Mouse (Mus musculus) gastrocnemius, postnatal 14 days (tissue): Measurements from ENCODE around the gene Optc. TPM values are rescaled to one million over a fixed set of nuclear protein-coding genes. Genes with fewer than 3 reads are reported as not detected.

Experiments
- DNase-seq: peaks from one replicate; pipeline ENCODE4 v3.0.0; 2021; ENCODE audit warnings: mixed read lengths
- intact Hi-C: fragments of 180-260 bp; cut with DNase I; formaldehyde crosslinking; loops from one replicate; pipeline ENCODE4 v1.15.1; 2025; ENCODE audit warnings: low total_unique reads
- total RNA-seq, 2 experiments: library from RNA; stranded (reverse); gene quantifications; 2 replicates each; pipeline ENCODE4 v1.2.3; 2021

The Optc gene
- total RNA-seq, 2 experiments from 2014 or later = 0.18 TPM

- DNase-seq = no peak
- intact Hi-C loops = loop anchor here (10.0 kb wide), 1 partner anchor 53 kb away; no protein-coding TSS in a partner anchor
These were observed 20.1 kb downstream of the Optc start for GRCm38 (mm10) chr1:133887538-133888250.

- no peak for DNase-seq
These were observed 20.8 kb downstream of the Optc start for GRCm38 (mm10) chr1:133887044-133887443.

GRCm38 (mm10) chr1:133886431-133886830 lies 21.4 kb downstream of the Optc start:
- intact Hi-C loops = loop anchor here (10.0 kb wide), 1 partner anchor 52 kb away; no protein-coding TSS in a partner anchor
- no peak for DNase-seq

More at GRCm38 (mm10) chr1:133887044-133887443, 20.8 kb downstream of the Optc start:
- intact Hi-C loops = loop anchor here (10.0 kb wide), 1 partner anchor 52 kb away; no protein-coding TSS in a partner anchor

DNA sequence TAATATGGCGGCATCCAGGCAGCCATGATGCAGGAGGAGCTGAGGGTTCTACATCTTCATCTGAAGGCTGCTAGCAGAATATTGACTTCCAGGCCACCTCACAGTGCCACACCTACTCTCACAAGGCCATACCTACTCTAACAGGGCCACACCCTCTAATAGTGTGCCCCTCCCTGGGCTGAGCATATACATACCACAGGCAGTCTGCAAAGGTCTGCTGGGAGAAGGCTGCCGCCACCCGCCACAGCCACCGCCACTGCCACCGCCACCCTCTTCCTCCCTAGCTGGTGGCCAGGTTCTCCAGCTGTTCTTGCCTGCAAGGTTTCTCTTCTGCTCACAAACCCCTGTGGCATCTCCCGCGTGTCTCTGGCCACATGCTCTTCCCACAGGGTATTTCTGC lies 22.0 kb downstream of the Optc start:
- DNase-seq = no peak
- intact Hi-C loops = loop anchor here (10.0 kb wide), 1 partner anchor 51 kb away; no protein-coding TSS in a partner anchor

- no peak for DNase-seq
- intact Hi-C loops = loop anchor here (10.0 kb wide), 1 partner anchor 50 kb away; no protein-coding TSS in a partner anchor
These were observed 23.1 kb downstream of the Optc start for GRCm38 (mm10) chr1:133884746-133885145.

DNA sequence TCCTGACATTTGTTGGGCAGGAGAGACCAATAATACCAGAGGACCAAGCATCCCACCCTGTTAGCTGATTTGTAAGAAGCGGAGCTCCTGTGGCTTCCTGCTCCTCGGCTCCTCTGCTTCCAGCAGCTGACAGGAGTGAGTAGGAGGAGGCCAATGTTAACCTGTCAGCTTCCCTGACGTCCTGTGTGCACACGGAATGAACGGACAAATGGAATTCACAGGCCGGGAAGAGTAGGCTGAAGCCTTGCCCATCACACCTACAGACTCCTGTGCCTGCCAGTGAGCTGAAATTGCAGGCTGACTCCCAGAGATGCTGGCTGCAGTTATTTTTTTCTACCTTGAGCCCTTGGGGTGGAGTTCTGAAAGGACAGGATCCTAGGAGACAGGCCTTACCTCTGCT lies 23.7 kb downstream of the Optc start:
- no peak for DNase-seq
- intact Hi-C loops = loop anchor here (10.0 kb wide), 1 partner anchor 49 kb away; no protein-coding TSS in a partner anchor

- intact Hi-C loops = loop anchor here (10.0 kb wide), 1 partner anchor 48 kb away; no protein-coding TSS in a partner anchor
- DNase-seq = no peak
These were observed 25.2 kb downstream of the Optc start for GRCm38 (mm10) chr1:133882283-133883217.

DNA sequence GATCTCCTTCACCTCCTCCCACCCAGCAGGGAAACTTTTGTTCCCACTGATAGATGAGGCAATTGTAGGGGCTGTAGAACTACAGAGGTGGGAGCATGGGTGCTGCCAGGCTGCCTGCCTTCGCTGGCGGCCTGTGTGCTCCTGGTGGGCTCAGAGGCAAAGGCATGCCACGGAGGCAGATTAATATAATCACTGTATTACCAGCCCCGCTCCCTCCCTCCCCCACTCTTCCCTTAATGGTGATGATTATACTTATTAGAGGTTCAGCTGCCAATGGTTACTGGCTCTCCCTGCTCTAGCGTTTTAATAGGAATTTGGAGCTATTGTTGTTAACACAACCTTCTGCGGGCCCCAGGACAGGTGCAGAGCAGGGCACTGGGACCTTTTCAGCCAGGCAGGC lies 26.0 kb downstream of the Optc start:
- DNase-seq = no peak
- intact Hi-C loops = loop anchor here (10.0 kb wide), 1 partner anchor 47 kb away; no protein-coding TSS in a partner anchor

- intact Hi-C loops = no loop called here
- DNase-seq = no peak
These were observed 28.9 kb downstream of the Optc start for GRCm38 (mm10) chr1:133878825-133879423.

DNA sequence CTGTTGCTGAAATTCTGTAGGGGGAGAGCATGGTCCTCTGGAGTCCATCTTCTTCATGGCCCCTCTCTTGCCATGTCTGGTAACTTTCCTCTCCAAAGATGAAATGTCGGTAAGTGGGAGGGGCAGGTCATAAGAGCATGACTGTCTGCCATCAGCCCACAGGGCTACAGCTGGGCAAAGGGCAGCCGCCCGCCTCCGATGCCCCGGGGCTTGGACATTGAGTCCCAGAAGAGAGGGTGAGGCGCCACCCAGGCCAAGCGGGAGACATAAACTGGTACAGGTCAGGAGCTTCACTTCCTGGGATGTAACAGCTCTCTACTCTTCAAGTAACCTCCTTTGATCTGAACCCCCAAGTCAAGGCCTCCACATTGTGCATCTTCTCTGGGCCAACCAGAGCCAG lies 30.9 kb downstream of the Optc start:
- intact Hi-C loops = no loop called here

GRCm38 (mm10) chr1:133873086-133873813 lies 34.5 kb downstream of the Optc start:
- intact Hi-C loops = no loop called here
- no peak for DNase-seq

More for the DNA sequence above, 30.9 kb downstream of the Optc start:
- DNase-seq = no peak

DNA sequence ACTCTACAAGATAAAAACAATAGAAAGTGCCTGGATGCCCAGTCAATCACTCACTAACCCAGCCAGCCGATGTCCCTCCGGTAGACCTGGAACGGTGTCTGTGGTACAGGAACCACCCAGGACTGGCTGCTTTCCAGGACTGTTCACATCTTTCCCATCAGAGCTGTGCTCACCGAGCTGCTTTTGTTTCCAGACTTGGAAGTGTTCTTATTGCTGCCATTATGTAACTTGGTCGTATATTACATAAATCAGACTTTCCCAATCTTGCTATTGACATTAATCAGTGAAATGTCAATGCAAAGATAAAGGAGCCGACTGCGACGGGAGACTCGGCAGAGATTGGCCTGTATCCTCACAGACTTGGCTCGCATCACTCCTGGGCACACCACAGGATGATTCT lies 36.6 kb downstream of the Optc start:
- no peak for DNase-seq
- intact Hi-C loops = no loop called here

DNA sequence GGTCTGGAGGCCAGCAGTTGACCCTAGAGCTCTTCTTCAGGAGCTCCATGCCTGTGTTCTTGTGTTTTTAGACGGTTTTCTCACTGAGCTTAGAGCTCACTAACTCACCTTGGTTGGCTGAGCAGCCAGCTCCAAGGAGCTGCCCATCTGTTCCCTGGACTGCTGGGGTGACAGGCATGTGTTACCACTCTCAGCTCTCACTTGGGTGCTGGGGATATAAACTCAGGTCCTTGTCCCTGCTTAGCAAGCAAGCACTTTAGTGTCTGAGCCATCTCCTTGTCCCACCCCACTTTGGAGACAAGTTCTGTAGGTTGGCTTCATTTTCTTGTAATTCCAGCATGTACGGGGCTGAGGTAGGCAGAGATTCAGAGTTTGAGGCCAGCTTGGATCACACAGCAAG lies 38.6 kb downstream of the Optc start:
- intact Hi-C loops = no loop called here
- DNase-seq = no peak

GRCm38 (mm10) chr1:133863257-133863997 lies 44.4 kb downstream of the Optc start:
- intact Hi-C loops = no loop called here

DNA sequence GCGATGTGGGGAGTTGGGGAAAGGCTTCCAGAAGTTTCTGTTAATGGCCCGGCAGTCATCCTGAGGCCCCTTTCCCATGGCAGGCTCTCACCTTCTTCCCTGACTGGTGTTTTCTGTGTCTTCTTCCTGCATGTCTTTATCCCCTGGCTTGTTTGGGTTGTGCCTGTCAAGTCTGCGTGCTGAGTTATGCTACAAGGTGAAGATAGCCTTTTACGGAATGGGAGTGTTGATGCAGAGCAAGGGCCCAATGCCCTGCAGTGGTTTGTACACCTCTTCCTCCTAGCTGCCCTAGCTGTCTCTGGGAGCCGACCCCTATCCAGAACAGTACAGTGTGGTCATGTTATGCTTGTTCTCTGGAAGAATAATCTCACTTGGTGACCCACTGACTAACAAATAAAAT lies 46.8 kb downstream of the Optc start:
- intact Hi-C loops = no loop called here
- DNase-seq = no peak

More at GRCm38 (mm10) chr1:133863257-133863997, 44.4 kb downstream of the Optc start:
- DNase-seq = no peak

DNA sequence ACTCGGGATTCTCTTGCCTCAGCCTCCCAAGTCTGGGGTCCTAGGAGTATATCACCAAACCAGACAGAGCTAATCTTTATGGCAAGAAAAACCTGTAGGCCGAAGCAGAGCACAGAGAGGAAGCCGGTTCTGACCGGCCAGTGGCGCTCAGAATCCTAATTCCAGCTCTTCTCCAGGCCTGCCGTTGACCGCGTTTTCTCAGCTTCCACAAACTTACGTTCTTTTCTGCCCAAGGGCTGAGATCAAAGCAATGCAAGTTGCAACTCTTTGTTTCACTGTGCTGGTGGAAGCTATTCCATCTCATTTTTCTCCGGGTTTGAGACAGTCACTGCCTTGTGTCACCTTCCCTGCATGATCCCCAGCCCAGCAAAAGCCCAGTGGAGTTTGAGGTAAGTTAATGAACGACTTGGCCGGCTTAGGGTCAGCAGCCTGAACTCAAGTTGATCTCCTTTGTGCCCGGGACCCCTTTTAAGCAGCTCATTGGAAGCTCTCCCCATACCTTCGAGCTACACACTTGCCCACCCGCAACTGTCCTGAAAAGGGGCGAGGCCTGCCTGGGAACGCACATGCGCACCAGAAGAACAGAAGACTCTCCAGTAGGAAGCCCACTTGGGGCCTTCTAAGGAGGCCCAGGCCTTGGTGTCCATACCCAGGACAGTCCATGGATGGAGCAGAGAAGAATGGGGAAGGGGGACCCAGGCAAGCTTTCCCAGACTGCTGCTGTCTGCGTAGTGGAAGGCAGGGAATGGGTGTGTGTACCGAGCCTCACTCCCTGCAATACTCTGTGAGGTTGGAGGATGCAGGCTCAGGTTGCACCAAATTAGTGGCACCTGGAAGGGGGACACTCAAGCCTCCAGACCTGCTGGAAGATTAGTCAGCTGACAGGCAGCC lies 47.7 kb downstream of the Optc start:
- no peak for DNase-seq
- intact Hi-C loops = no loop called here

GRCm38 (mm10) chr1:133859257-133859656 lies 48.5 kb downstream of the Optc start:
- no peak for DNase-seq
- intact Hi-C loops = no loop called here
